Mouse (Mus musculus) kidney, postnatal 0 days (tissue): ENCODE results near the gene Lzts2. TPM values are rescaled to one million over a fixed set of nuclear protein-coding genes. Genes with fewer than 3 reads are reported as not detected.

Source experiments
- ATAC-seq: fragments of 200-750 bp; cut with Nextera tagmentation; replicated peaks from 2 replicates; pipeline ENCODE4 v1.8.0; 2017; ENCODE audit warnings: low read depth, moderate number of reproducible peaks, moderate TSS enrichment, moderate library complexity; ENCODE audit not compliant: low FRiP score
- DNase-seq: peaks from one replicate; pipeline ENCODE4 v3.0.0-alpha.2; 2016; ENCODE audit warnings: low spot score
- H3K27ac ChIP-seq: fragments of 300-500 bp; sonication (generic); 2 replicates; pipeline ENCODE4 v1.5.1; 2014; ENCODE audit warnings: mild to moderate bottlenecking
- H3K27me3 ChIP-seq: fragments of 300-500 bp; sonication (generic); 2 replicates; pipeline ENCODE4 v1.6.1; 2014; ENCODE audit warnings: low read length, mixed read lengths; ENCODE audit not compliant: insufficient read depth
- H3K36me3 ChIP-seq: fragments of 300-500 bp; sonication (generic); 2 replicates; pipeline ENCODE4 v1.6.1; 2014; ENCODE audit warnings: low read length, mixed read lengths; ENCODE audit not compliant: insufficient read depth
- H3K4me1 ChIP-seq: fragments of 300-500 bp; sonication (generic); replicated peaks from 2 replicates; pipeline ENCODE4 v1.6.1; 2014; ENCODE audit warnings: antibody characterized with exemption, low read length, mixed read lengths; ENCODE audit not compliant: insufficient read depth
- H3K4me2 ChIP-seq: fragments of 300-500 bp; sonication (generic); 2 replicates; pipeline ENCODE4 v1.6.1; 2014; ENCODE audit warnings: mild to moderate bottlenecking, low read length, moderate library complexity, mixed read lengths
- H3K4me3 ChIP-seq: fragments of 300-500 bp; sonication (generic); replicated peaks from 2 replicates; pipeline ENCODE4 v1.5.1; 2014; ENCODE audit warnings: low read depth, low read length
- H3K9ac ChIP-seq: fragments of 300-500 bp; sonication (generic); 2 replicates; pipeline ENCODE4 v1.6.1; 2014; ENCODE audit warnings: low read depth, low read length
- H3K9me3 ChIP-seq: fragments of 300-500 bp; sonication (generic); replicated peaks from 2 replicates; pipeline ENCODE4 v1.6.1; 2016; ENCODE audit warnings: low read length, inconsistent platforms, mixed read lengths
- CTCF ChIP-seq: IDR thresholded peaks from 2 replicates; pipeline ENCODE4 v1.5.1; 2016; ENCODE audit warnings: antibody characterized with exemption, low read depth, mild to moderate bottlenecking, moderate library complexity
- WGBS: fragments of 180-500 bp; shearing (Covaris S2); extraction: QIAGEN DNeasy Blood & Tissue Kit; methylation state at CpG from one replicate; pipeline ENCODE4 v1.1.7; 2014; 5-methylcytosine and 5-hydroxymethylcytosine counted together
- polyA plus RNA-seq: library from polyadenylated mRNA; unstranded; fragments of >200 nt; fragmentation: Nextera tagmentation; extraction: Ambion mirVana; gene quantifications from 2 replicates; pipeline ENCODE4 v1.2.1, GENCODE M21; 2015

Lzts2 gene
- polyA plus RNA-seq, 1 experiment from 2014 or later: 69.5 TPM

GRCm38 (mm10) chr19:45005957-45006712, 8.1 kb upstream of the Lzts2 start, which contains the start of gene Mrpl43:
TSS of gene Mrpl43 (minus strand) at chr19:45006442.
- H3K27me3 ChIP-seq: no peaks in the 10 kb centered on the region
- H3K36me3 ChIP-seq: 0 out of 2 replicates have a peak, but pooled peaks cover 21% of the 10 kb centered on the region
- ATAC-seq (peak; percentile 90), DNase-seq (peak; percentile 97)
- peak within 1 kb of the TSS; percentile 68 for H3K4me2 ChIP-seq
- H3K27ac ChIP-seq: peak within 1 kb of the TSS; percentile 81
- peak within 1 kb of the TSS; percentile 85 for H3K9ac ChIP-seq
- H3K9me3 ChIP-seq: no peaks in the 10 kb centered on the region
- no peak for TF ChIP-seq CTCF
- H3K4me1 ChIP-seq: peaks cover 9% of the 10 kb centered on the region
- 2% methylated on average over 82 of the region's 82 CpGs for WGBS
- H3K4me3 ChIP-seq: peak within 1 kb of the TSS; percentile 89

DNA sequence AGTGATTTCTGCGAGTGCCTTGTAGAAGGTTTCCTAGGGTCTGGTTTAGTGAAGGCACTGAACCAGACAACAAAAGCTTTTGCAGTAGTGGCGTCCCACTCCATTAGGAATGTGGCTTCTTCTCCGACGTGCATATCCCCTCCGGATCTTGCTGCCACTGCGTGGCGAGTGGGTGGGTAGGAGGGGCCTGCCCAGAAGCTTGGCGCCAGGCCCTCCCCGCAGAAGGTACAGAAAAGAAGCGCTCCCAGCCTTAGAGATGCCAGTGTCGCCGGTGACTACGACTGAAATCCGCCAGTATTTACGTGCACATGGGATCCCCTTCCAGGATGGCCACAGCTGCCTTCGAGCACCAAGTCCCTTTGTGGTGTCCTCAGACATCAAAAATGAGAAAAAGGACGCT, 7.2 kb upstream of the Lzts2 start:
- Histone ChIP-seq H3K4me1 (peaks cover 9% of the 10 kb centered on the region), H3K9ac (peak overlapping the region; percentile 85), H3K27me3 (no peaks in the 10 kb centered on the region), H3K4me3 (peak overlapping the region; percentile 89), H3K36me3 (0 out of 2 replicates have a peak, but pooled peaks cover 19% of the 10 kb centered on the region), H3K27ac (peak overlapping the region; percentile 81), H3K4me2 (peak overlapping the region; percentile 68), H3K9me3 (no peaks in the 10 kb centered on the region)
- TF ChIP-seq CTCF: no peak
- ATAC-seq: no peak; the same call in 1 of the 2 replicates
- DNase-seq: no peak
- WGBS: 31% methylated on average over 17 of the region's 17 CpGs

- DNase-seq (no peak), ATAC-seq (no peak)
- Histone ChIP-seq H3K4me2 (peak overlapping the region; percentile 68), H3K4me1 (peaks cover 9% of the 10 kb centered on the region), H3K27ac (peak overlapping the region; percentile 81; the same call in 1 of the 2 replicates), H3K36me3 (0 out of 2 replicates have a peak, but pooled peaks cover 19% of the 10 kb centered on the region), H3K27me3 (no peaks in the 10 kb centered on the region), H3K4me3 (peak overlapping the region; percentile 89), H3K9me3 (no peaks in the 10 kb centered on the region), H3K9ac (peak overlapping the region; percentile 85)
- no peak for TF ChIP-seq CTCF
- WGBS: 81% methylated on average over 20 of the region's 20 CpGs
Observed at GRCm38 (mm10) chr19:45007425-45008191, 6.6 kb upstream of the Lzts2 start.

DNA sequence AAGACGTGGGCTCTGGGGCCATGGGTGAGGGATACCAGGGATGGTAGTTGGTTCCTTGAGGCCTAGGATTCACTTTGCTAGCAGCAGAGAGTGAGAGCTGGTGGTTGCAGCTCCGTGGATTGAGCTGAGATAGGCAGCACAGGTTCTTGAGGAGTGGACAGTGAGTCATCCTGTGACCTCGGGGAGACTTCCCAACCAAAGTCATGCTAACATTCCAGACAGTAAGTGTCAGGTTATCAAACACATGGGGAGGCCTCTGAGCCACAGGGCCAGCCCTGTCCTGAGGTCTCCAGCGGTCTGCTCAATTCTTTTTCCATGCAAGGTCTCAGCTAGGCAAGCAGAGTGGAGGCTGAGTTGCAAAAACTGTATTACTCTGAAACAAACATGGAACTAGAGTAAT, 3.6 kb upstream of the Lzts2 start:
- Histone ChIP-seq H3K4me3 (no peak overlapping the region), H3K4me1 (peaks cover 30% of the 10 kb centered on the region), H3K27me3 (no peaks in the 10 kb centered on the region), H3K36me3 (0 out of 2 replicates have a peak, but pooled peaks cover 11% of the 10 kb centered on the region), H3K9me3 (no peaks in the 10 kb centered on the region), H3K9ac (no peak overlapping the region), H3K27ac (no peak overlapping the region), H3K4me2 (no peak overlapping the region)
- DNase-seq (no peak), ATAC-seq (no peak)
- no peak for TF ChIP-seq CTCF
- WGBS: 91% methylated on average over 4 of the region's 4 CpGs

DNA sequence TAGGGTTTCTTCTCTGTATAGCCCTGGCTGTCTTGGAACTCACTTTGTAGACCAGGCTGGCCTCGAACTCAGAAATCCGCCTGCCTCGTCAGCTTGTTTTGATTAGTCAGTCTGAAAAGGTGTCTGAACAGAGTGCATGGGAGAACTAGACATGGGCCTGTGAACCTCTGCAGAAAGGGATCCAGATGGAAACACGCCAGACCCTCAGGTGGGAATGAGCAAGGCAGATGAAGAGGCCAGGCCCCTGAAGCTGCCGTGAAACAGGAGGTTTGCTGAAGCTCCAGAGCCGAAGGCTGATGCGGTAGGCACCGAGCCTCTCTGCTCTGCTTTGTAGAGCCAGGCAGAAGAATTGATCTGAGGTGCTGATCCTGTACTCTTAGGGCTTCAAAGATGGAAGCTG, 2.0 kb upstream of the Lzts2 start:
- Histone ChIP-seq H3K36me3 (0 out of 2 replicates have a peak, but pooled peaks cover 11% of the 10 kb centered on the region), H3K9me3 (no peaks in the 10 kb centered on the region), H3K4me1 (peaks cover 30% of the 10 kb centered on the region), H3K9ac (no peak overlapping the region), H3K27me3 (no peaks in the 10 kb centered on the region), H3K4me2 (no peak overlapping the region), H3K27ac (no peak overlapping the region), H3K4me3 (no peak overlapping the region)
- DNase-seq: no peak
- no peak for TF ChIP-seq CTCF
- no peak for ATAC-seq
- 83% methylated on average over 8 of the region's 8 CpGs for WGBS

- no peak for ATAC-seq
Observed at GRCm38 (mm10) chr19:45012636-45013035, 1.6 kb upstream of the Lzts2 start.

More at GRCm38 (mm10) chr19:45012636-45013035, 1.6 kb upstream of the Lzts2 start:
- Histone ChIP-seq H3K36me3 (0 out of 2 replicates have a peak, but pooled peaks cover 11% of the 10 kb centered on the region), H3K4me2 (no peak overlapping the region), H3K4me3 (no peak overlapping the region), H3K27me3 (no peaks in the 10 kb centered on the region), H3K4me1 (peaks cover 26% of the 10 kb centered on the region; the same call in 1 of the 2 replicates), H3K27ac (no peak overlapping the region), H3K9me3 (no peaks in the 10 kb centered on the region), H3K9ac (no peak overlapping the region)
- DNase-seq: peak; percentile 85
- WGBS: 32% methylated on average over 6 of the region's 6 CpGs
- TF ChIP-seq CTCF: peak; percentile 77
